Mouse (Mus musculus) lung, adult 18-20 months (tissue): Measurements from ENCODE around the gene Katnbl1.

ENCODE experiments used
- DNase-seq, 2 experiments: peaks; one replicate each; pipeline ENCODE4 v3.0.0; 2022; ENCODE audit warnings: mixed read lengths in 2 of 2

Gene Katnbl1

DNA sequence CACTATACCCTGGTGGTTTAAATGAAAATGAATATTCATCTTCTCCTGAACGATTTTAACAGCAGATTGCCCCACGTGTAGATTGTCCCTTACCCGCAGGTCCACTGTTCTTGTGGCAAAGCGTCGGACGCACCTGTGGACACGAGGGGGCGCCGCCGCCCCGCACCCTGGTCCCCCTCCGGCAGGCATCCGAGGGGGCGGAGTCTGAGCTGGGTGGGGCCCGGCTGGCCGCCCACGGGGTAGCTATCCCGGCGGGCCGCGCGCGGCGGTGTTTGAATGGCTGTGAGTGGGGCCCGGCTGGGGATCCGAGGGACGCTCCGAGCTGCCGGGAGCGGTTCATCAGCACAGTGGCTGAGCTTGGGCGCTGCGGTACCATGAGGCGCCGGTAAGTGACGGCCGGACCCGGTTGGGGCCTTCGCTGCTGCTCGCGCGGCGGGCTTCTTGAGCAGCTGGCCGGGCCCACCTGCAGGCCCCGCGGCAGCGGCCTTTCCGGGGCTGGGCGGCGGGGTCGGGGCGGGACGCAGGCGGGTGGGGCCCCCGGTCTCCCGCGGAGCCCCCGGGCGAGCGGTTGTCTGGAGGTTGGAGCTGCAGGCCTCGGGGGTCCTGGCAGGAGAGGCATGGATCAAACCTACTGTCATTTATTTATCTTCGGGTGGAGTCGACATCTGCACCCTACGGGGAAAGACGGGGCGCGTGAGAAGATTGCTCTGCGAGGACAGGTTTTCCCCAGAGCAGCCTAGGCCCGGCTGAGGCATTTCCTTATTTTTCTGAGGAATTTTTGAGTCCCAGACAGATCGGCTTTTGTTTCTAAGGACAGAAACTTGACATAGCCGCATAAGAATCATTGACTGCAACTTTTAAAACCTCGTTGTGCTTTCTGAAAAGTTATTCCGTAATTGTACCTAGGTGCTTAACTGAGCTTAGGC is at the start of gene Katnbl1:
Gene Katnbl1, plus strand, starts transcription at position 239 of the 926 bp plus-strand sequence.
- peak; percentile 90 to 94 for DNase-seq

GRCm38 (mm10) chr2:112332051-112332898 is 46.7 kb upstream of the Katnbl1 start:
- no peak for DNase-seq

DNA sequence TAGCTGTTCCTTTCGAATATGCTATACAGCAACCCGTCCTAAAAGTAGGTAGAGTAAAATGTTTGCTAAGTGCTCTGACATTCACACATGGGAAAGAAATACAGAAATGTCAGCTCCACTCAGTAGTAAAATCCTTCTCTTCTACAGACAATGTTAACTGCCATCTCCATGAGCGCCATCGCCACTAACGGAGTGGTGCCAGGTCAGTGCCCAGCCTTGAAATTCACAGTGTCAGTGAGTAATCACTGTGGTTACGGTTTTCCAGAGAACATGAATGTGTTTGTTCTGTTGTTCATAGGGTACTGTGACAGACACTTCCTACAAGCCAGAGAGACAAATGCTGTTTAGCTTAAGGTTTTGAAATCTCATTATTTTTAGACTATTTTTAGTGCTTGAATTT is 41.8 kb upstream of the Katnbl1 start:
- no peak for DNase-seq

GRCm38 (mm10) chr2:112339736-112340135 is 39.3 kb upstream of the Katnbl1 start:
- no peak for DNase-seq

- DNase-seq, result no peak
Measured at GRCm38 (mm10) chr2:112341117-112341516, 37.9 kb upstream of the Katnbl1 start.

DNA sequence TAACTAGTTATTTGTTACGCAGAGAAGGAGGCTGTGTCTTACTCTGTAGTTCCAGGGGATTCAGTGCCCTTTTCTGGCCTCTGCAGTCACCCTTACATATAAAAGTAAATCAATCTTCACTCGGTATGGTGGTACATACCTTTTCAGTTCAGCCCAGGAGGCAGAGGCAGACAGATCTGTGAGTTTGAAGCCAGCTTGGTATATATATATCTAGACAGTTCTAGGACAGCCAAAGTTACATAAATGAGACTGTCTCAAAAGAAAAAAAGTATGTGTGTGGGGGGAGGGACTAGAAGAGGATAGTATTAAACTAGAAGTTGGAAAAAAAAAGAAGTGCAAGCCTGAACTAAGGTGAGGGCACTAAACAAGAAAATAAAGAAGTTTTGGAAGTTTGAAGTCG is 30.8 kb upstream of the Katnbl1 start:
- DNase-seq, result no peak

DNA sequence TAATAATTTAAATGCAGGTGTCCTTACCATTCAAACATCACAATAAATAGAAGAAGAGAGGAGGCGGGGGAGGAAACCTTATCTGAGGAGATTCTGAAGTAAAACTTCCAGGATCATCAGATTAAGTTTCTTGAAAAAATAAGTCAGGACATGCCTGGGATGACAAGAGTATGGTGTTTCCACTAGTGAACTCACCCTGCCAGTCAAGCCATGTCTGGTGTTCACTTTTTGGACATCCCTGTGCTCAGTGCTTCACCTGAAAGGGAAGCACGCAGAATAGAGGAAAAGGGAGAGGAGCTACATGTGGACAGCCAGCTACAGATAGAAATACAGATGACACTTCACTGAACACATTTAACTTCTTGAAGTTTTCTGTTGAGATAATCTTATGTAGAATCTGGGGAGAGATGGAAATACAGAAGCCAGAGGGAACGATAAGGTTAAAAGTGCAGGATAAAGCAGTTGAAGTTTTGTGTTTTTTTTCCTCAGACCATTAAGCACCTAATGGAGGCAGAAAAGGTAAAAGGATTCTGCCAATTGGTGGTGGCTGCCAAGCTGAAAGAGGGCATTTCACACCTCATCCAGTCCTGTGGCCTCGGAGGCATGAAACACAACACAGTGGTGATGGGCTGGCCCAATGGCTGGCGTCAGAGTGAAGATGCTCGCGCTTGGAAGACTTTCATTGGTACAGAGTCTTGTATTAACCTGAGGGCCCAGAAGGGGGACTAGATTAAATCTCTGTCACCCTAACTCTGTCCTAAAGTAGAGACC is 25.1 kb upstream of the Katnbl1 start:
- DNase-seq, result no peak

DNA sequence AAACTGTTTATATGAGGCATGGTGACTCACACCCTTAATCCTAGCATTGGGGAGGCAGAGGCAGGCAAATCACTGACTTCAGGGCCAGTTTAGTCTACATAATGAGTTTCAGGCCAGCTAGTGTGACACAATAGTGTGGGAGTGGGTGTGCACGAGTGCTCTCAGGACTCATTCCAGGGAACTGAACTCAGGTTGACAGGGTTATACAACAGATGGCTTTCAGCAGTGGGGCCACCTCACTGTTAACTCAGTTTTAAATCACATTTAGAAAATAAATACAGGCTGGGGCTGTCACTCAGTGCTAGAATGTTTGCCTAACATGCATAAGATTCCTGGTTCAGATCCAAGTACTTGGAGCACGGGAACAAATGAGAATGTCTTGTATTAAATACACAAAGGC is 19.4 kb upstream of the Katnbl1 start:
- peak; percentile 48 to 64 for DNase-seq

GRCm38 (mm10) chr2:112360012-112360780 is 18.8 kb upstream of the Katnbl1 start:
- DNase-seq, result no peak

DNA sequence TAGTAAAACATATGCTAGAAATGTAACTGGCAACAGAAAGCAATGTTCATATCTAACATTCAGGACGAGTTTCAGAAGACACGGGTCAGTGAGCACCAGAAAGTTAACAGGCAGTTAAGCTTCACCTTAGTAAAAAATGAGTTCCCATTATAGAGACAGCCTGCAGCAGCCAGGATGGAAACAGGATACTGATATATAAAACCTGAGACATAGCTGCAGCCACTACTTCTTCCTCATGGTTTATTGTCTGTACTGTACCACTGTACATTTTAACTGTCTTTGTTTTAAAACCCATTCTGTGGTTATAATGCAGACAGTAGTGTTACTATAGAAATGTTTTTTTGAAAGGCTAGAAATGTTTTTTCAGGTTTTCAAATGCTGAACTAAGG is 18.2 kb upstream of the Katnbl1 start:
- DNase-seq, result no peak

DNA sequence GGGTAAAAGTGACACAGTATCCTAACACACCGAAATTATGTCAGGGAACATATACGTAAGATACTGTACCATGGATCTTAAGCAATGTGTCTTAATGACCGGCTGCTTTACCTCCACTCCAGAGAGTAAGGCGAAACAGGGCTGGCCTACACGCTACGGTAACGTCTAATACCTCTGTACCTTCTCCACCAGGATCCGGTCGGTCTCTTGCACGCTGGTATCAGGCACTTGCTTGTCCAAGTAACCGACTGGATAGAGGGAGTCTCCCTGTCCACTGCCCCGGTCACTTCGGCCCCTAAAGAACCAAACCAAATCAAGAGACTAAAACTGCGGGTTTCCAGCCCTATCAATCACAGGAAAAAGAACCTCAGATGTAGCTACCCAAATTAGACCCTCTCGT is 11.8 kb upstream of the Katnbl1 start:
- DNase-seq, result no peak

- DNase-seq, result peak; percentile 89 to 92
Measured at GRCm38 (mm10) chr2:112367726-112368673, 11.0 kb upstream of the Katnbl1 start, which contains the start of gene Emc4. Emc4 (minus strand) TSS chr2:112368027.

DNA sequence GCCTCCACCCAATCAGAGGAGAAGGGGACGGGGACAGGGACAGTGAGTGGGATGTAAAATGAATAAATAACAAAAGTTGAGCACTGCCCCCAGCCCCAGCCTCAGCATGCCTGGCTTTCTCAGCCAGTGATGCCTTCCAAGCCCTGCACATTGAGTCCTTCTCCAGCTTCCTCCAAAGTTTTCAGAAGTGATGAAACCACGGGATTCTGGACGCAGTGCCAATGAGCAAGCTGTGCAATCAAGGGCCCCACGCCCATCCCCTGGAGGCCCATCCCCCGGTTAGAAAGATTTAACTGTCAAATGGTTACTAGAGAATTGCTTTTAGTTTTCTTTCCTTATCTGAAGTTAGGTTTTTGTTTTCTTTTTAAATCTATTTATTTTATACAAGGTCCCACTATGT is 9.1 kb upstream of the Katnbl1 start:
- peak in 1 of 2 experiments; percentile 10 for DNase-seq

DNA sequence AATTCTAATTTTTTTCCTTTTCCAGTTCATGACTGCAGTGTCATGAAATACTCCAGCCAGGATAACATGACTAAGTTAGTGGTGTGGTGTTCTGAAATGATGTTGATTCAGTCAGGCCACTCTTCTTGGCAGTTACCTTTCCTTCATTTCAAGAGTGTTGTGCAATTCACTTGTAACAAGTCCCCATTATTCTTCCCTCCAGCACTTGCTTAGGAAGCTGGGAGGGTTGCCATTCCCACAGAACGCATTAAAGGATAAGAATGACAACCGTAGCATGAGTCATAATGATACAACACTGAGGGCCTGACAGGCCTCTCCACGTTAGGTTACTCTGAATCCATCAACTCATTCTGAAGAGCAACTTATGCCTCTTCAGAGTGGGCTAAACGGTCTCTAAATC is 5.9 kb upstream of the Katnbl1 start:
- peak; percentile 52 to 70 for DNase-seq

- DNase-seq, result peak; percentile 15 to 39
Measured at GRCm38 (mm10) chr2:112374610-112375009, 4.4 kb upstream of the Katnbl1 start.

DNA sequence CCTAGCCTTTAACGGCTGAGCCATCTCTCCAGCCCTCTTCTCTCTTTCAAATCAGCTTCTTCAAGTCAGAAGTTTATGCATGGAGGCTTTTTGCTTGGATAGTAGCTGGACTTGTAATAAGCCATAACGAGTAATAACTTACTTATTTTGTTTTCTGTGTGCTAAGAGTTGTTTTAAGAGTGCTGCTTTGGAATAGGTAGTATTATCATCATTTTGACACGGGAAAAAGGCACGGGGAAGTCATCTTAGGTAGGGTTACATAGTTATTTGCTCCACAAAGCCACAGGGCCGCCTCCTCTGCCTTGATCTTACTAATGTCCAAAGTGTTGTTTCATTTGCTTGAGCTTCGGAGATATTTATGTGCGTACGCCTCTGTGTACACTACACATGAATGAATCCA is 1.1 kb downstream of the Katnbl1 start:
- no peak for DNase-seq

- no peak for DNase-seq
Measured at GRCm38 (mm10) chr2:112381219-112381618, 2.2 kb downstream of the Katnbl1 start.

GRCm38 (mm10) chr2:112390843-112391242 is 11.8 kb downstream of the Katnbl1 start:
- DNase-seq, result no peak

GRCm38 (mm10) chr2:112391346-112392000 is 12.5 kb downstream of the Katnbl1 start:
- no peak for DNase-seq

GRCm38 (mm10) chr2:112392689-112393088 is 13.7 kb downstream of the Katnbl1 start:
- no peak for DNase-seq
